Mouse (Mus musculus) left cerebral cortex, adult 18-20 months (tissue): ENCODE data around the gene Bap1. TPM values are rescaled to one million over a fixed set of nuclear protein-coding genes. Genes with fewer than 3 reads are reported as not detected.

Experiments used
- DNase-seq, 2 experiments: peaks; one replicate each; pipeline ENCODE4 v3.0.0; 2021 to 2022; ENCODE audit warnings: low spot score in 2 of 2, mixed read lengths in 1 of 2
- total RNA-seq, 2 experiments: library from RNA; stranded (reverse); gene quantifications; 2 replicates each; pipeline ENCODE4 v1.2.3; 2021

Gene Bap1
- total RNA-seq, 2 experiments from 2014 or later, result 145 TPM

DNA sequence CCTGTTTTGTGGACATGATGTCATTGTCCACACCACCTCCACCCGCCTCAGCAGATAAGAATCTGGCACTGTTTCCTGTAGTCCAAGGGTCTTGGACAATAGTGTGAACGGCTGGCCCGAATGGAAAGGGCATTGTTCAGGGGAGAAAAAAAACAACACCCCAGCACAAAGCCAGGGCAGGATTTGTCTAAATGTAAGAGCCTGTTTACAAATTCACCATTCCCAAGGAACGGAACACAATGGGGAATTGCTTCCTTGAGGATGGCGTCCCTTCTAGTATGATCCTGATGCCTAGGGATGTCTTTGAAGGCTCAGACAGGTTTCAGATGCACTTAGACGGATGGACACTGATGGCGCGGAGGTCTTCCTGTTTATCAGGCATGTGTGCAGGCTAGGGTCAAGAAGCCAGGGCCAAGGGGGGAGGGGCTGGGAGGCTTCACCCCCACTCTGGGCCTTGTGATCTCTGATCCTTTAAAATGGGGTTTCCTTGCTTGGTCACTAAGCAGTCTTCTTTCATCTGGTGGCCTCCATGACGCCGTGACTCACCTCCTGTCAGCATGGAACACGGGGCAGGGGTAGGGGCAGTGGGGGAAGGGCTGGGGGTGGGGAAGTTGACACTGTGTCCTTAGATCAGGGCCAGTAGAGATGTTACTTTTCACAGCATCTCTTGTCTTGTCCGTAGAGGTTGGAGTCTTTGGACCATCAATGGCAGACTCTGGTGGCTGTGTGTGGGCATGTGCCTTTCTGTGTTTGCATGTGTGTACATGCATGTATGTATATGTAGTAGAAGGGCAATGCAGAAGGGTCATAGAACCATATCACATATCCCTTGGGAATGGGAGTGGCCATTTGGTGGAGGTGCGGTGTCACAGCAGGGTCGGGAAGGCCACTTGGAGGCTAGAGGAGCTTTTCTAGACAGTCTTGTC is 17.9 kb upstream of the Bap1 start:
- DNase-seq, result no peak

DNA sequence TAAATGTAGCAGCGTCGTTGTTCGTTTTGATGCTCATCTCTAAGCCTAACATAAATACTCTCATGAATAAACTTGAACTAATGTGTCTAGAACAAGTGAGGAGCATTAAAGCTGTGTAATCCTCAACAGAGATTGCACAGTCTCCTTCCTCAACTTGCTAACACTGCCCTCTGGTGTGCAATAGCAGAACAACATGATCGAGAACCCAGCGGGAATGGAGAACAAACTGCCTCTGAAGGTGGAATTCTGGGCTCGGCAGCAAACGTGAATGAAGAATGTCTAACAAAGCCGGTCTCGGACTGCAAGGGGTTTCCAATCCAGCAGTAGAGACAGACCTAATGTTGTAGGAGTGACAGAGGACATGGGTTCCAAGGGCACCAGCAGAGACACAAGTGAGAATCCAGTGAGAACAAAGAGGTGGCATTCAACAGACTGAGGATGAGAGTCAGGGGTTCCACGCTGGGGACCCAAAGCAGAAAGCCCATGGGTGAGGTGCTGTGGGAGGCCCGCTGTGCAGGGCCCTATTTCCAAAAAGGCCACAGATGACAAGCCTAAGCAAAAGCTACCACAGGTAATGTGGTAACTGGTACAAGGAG is 17.2 kb upstream of the Bap1 start:
- peak; percentile 86 to 93 for DNase-seq

DNA sequence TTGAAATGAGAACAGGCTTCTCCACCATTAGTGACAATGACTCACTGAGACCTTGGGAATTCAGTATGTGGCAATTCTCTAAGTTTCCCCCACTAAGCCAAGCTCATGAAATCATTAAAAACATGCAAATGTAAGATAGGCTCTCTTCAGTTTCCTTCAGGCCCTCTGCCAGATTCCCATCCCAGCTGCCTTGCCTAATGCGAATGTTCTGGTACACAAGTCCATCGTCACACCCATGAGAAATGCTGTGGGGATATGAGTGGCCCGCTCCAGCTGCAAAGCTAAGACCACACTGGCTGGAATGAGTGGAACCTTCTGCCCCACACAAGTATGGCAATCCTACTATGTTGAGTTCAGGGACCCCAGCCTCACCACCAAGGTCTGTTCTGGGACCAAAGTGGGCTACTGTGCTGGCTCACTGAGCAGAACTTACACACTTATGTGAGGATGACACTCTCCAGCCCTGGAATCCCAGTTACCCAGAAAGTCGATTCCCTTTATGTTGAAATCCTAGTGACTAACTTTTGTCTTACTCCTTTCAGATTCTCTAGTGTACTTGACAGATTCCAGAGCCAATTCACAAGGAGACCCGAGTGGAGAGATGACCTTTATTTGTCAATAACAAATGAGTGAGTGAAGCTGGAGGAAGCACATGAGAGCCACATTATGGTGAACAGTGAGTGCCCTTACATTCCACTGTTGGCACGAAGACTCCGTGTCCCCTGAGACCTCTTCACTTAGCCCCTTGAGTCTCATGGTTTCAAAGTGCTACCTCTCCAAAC is 14.0 kb upstream of the Bap1 start:
- DNase-seq, result no peak

DNA sequence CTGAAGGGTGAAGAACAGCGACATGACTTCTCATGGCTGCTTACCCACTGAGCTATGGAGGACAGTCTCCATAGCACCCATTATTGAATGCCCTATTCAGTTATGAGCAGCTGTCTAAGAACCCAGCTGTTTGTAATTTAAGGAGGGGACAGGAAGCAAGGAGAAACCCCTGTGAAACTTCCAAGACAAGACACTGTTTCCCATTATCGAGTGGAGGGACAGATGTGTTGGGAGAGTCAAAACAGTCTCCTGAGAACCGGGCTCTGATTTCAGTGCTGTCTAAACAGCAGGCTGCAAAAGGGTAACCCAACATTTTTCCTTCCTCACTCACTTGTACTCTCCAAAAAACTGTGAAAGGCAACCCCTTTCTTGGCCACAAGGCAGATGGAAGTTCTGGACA is 10.7 kb upstream of the Bap1 start:
- DNase-seq, result no peak

DNA sequence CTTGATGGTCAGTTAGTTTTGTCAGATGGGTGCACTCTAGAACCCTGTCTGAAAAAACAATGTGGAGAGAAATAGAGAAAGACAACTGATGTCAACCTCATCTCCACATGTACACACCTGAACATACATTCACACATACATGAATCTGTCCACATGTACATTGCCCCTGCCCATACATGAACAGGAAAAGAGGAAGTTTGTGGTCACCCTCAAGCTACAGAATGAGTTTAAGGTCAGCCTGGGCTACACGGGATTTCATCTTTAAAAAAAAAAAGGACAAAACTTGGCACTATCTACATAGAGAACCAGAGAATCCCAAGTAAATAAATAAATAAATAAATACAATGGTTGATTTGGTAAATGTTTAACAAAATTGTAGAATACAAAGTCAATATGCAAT is 6.5 kb upstream of the Bap1 start:
- no peak for DNase-seq

DNA sequence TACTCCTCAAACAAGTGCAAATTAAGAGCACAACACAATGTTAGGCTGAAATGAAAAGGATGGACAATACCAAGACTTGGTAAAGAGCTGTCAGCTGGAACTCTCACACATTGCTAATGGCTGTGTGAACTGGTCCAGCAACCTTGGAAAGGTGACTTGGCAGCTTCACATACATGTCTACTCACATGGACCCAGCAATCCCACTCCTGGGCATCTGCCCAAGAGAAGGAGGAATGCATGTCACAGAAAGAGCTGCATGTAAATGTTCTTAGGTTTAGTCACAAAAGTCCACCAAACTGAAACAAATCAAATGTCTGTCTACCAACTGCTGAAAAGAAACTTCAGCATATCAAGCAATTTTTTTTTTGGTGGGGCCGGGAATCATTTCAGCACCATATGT is 5.3 kb upstream of the Bap1 start:
- no peak for DNase-seq

DNA sequence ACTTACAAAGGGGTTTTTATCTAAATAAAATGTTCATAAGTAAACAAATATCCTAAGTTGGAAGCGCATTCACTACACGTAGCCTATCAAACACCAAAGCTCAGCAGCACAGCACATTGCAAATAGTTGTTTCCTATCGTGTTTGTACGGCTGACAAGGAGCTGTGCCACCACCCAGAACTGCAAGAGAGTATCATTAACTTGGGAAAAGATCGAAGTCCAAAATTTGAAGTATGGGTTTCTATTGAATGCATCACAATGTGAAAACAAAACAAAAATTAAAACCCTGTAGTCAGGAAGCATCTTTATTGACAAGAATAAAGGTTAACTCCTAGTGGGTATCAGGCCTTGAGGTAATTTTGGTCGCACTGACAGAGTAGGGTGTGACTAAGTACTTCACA is 2.9 kb upstream of the Bap1 start:
- DNase-seq, result no peak

DNA sequence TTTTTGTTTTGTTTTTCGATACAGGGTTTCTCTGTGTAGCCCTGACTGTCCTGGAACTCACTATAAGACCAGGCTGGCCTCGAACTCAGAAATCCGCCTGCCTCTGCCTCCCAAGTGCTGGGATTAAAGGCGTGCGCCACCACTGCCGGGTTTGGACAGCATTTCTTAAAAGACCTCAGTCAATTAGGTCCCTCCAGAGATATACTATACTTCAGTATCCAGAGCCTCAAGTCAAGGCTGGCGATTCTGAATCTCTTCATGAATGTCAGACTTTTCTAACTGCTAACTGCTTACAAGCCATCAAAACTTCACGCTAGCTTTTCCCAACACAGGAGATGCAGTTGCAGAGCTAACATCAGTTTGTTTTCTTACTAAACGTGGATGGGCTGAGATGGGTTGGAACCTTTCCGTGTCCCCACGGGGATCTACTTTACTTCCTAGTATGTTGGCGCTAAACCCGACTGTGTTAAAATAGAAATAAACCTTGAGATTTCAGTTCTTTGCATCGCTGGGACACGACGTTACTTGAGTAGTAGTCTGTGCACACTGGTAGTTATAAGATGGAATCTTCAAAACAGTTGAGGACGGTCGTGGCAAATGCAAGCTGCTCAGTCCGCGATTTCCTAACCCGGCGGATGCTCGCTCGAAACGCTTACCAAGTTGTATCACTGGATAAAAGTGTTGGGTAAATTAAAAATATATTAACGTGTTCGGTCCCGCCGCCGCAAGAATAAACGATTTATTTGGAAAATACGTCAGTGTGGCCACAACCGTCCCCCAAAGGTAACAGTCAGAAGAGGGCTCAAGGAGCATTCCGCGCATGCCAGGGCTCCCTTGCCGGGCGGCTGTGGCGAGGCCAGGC is 797 bp upstream of the Bap1 start:
- no peak for DNase-seq

DNA sequence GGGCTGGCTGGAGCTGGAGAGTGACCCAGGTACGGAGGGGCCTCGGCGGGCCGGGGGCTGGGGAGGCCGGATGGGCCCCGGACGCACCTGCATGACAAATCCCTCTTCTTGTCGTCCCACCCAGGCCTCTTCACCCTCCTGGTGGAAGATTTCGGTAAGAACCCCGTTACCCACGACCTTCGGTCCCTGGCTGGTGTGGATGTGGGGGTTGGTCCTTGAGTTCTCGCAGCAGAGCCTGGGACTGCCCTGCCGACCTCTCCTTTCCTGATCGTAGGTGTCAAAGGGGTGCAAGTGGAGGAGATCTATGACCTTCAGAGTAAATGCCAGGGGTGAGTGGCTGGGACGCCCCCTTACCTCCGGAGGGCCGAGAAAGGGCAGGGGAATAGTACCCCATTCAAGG is 376 bp downstream of the Bap1 start:
- DNase-seq, result no peak

DNA sequence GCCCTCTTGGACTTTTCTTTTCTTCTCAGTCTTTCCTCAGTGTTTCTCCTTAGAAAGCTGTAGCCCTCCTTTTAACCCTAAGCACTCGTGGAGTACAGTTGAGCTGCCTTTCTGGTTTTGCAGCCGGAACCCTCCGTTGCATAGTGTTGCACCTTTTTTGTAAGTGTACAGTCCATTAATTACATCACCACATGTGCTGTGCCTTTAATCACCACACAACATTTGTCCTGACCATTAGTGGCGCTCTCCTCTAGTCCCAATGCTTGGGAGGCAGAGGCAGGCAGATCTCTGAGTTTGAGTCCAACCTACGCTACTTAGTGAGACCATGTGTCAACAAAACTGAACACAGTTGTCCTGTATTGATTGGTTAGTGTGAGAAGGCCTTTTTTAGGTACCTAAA is 841 bp downstream of the Bap1 start:
- DNase-seq, result no peak

DNA sequence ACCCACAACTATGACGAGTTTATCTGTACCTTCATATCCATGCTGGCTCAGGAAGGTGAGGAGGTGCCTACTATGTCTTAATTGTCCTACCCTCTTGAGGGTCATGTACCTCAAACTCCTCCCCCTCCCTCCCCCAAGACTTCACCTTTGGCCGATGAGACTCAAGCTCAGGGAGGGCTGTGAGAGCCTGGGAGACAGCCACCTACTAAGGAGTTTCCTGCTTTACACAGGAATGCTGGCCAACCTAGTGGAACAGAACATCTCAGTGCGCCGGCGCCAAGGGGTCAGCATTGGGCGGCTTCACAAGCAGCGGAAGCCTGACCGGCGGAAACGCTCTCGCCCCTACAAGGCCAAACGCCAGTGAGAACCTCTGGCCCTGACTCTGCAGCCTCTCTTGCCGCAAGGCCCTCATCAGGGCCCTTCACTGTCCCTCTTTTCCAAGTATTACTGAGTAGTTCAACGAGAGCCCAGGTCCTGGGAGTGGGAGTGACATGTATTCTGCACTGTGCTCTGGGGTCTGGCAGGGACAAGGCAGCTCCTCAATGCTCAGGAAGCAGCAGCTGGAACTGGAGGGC is 7.3 kb downstream of the Bap1 start:
- no peak for DNase-seq

DNA sequence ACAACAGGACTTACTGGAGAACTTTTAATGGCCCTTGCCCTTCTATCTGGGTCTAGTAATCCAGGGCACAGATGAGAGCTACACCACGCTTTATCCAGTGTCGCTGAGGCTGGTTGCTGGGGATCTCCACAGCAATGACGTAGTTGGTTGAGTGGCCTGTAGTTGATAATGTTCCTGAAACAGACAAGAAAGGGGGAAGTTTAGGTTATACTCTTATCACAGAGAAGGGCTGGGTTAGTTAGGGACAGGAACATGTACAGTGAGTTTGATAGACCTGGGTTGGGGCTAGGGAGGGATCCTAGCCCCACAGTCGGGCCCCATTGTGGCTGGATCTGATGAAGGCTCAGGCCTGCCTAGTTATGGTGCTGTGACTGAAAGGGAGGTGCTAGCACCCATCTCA is 9.1 kb downstream of the Bap1 start:
- no peak for DNase-seq

DNA sequence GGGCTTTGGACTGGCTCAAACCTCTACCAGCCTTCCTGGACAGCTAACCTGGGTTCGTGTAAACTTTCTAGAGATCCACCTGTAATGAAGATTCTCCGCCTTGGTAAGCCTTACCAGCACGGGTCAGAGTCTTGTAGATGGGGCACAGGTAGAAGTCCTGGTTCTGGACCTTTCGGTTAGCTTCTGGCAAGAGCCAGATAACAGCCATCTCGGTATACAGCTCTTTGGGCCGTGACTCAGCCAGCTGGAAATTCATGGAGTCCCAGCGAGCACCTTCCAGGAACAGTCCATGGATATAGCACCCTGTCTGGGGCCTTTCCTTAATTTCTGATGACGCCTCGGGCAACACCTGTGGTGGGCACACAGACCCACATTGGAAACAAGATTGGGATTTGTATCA is 9.7 kb downstream of the Bap1 start:
- DNase-seq, result no peak

DNA sequence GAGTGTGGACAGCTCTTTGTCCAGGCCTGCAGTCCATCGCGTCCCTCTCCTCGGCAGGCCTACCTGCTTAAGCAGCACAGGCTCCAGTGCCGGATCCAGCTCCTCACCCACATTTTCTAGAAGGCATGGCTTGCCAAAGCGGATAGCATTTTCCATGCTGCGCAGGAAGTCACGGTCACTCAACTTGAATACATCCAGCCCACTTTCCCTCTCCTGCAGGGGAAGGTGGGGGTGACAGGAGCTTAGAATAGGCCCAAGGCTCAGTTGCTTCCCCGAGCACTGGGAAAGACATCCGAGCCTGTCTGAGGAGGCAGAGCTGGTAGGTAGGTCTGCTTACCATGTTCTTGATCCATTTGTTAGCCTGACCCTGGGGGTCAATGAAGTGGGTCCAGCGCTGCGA is 16.4 kb downstream of the Bap1 start:
- peak; percentile 37 to 46 for DNase-seq

DNA sequence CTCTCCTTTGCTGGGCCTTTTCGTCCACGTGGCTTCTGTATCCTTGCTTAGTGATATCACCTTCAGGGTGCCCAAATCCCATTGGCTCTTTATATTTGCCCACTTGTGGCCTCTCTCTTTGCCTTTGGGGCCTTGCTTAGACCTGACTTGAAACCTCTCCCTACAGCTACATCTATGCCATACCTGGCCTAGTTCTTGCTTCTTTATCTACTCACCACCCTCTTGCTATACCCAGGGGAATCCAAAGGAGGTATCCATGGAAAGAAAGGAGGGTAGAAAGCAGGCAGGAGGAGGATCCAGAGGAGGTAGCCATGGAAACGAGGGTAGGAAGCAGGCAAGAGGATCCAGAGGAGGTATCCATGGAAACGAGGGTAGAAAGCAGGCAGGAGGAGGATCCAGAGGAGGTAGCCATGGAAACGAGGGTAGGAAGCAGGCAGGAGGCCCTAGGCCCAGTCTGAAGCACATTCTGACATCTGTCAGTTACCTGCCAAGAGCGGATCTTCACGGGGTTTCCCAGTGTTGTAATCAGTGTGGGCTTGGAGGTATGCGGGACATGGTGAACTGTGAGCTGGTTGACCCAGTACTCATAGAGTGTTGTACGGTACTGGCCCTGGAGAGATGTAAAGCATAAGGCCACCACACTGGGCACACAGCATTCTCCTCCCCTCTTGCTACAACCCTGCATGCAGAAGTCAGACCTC is 17.2 kb downstream of the Bap1 start:
- DNase-seq, result peak; percentile 47 to 61

DNA sequence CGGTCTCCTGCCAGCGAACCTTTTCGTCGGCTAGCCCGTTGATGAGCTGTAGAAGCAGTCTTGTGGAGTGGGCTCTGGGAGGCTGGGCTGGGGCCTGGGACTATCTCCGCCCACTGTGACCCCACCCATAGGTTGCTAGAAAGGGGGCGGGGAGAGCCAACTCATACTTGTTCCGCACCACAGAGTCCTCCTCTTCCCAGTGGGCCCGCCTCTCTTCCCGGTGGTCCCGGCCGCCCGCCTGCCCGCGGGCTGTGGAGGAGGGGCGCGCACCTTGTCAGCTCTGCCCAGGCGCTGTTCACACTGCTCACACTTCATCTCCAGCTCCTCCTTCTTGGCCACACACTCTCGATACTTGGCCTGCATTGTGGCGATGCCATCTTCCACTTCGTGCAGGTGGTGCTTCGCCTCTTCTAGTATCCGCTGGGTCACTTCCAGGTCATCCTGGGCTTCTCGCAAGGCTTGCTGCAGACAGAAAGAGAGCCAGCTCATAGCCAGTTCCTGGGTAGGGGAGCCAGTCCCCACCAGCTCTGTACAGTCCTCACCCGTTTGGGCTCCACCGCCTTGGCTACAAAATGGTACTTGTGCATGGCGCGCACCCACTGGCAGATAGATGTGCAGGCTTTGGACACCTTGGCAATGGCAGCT is 18.3 kb downstream of the Bap1 start:
- peak; percentile 27 for DNase-seq

DNA sequence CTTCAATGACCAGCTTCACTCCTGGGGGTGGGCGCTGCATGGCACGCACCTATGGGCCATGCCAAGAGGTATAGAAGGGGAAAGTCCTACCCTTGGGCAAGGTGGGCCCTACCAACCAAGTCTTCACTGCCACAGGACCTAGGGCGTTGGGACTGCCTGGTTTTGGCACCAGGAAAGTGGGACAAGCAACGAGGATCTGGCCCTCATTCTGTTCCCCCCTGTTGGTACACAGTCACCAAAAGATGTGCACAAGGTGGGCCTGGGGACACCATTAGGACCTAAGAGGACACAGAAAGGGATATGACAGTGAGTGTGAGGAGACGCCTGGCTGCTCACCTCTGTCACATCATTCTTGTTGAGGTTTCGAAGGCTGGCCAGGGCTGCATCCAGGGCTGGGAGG is 19.9 kb downstream of the Bap1 start:
- DNase-seq, result no peak

DNA sequence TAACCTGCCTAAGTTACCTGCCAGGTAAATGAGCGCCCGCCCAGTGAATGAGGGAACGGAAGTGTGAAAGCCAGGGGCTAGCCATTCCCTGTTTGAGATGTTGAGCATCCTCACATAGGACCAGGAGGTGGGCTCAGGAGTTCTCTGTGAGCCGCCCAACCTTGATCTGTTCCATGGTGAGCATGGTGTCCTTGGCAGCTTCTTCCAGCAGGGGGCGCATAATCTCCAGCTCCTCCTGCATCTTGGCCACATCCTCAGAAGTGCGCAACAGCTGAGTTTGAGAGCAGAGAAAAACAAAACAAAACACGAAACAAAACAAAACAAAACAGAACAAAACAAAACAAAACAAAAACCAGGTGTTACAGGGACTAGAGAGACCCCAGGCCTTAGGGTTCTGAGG is 20.9 kb downstream of the Bap1 start:
- peak; percentile 78 to 88 for DNase-seq

DNA sequence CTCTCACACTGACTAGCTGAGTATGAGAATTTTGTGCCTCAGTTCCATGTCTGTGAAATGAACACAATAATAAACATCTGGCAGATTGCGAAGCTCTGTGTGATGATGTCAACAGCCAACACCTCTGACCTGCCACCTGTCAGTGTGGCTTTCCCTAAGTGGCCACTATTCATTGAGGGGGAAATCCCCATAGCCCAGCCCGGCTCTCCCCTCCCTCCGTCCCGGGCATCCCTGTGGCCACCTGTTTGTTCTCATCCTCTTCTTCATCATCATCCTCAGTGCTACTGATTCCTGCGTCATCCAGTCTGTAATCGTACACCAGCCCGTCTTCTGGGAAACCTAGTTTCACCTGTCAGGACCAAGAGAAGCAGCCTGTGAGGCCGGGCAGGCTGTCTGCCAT is 34.5 kb downstream of the Bap1 start:
- no peak for DNase-seq
